Mouse (Mus musculus) CD4-positive naive resting alpha-beta T cell, adult 76 days (primary cell): ENCODE measurements around the gene Prl2c2. TPM values are rescaled to one million over a fixed set of nuclear protein-coding genes. Genes with fewer than 3 reads are reported as not detected.

ENCODE experiments used
- total RNA-seq: library from RNA; stranded (reverse); gene quantifications from one replicate; pipeline ENCODE4 v1.2.4, GENCODE M21; 2023

Gene Prl2c2
- not detected for total RNA-seq

GRCm38 (mm10) chr13:13005283-13005682 is at the start of gene Prl2c2:
TSS of gene Prl2c2 (minus strand) at chr13:13005383.

Other genes with a start within 250 kb of the Prl2c2 start
- not detected for gene Prl2c3, start 205.3 kb downstream of the Prl2c2 start, total RNA-seq
- not detected for gene Prl2c5, start 177.3 kb upstream of the Prl2c2 start, total RNA-seq